Mouse (Mus musculus) forebrain, embryonic 11.5 days (tissue): Measurements from ENCODE around the gene Plpp3. TPM values are rescaled to one million over a fixed set of nuclear protein-coding genes. Genes with fewer than 3 reads are reported as not detected.

Experiments used
- ATAC-seq: fragments of 200-750 bp; cut with Nextera tagmentation; replicated peaks from 2 replicates; pipeline ENCODE4 v1.8.0; 2017; ENCODE audit warnings: moderate TSS enrichment; ENCODE audit not compliant: low FRiP score
- DNase-seq: peaks from one replicate; pipeline ENCODE4 v3.0.0-alpha.2; 2017; ENCODE audit warnings: low spot score
- H3K27ac ChIP-seq: fragments of 300-500 bp; sonication (generic); 2 replicates; pipeline ENCODE4 v1.5.1; 2014; ENCODE audit warnings: low read depth, low read length
- H3K27me3 ChIP-seq: fragments of 300-500 bp; sonication (generic); 2 replicates; pipeline ENCODE4 v1.6.1; 2014; ENCODE audit warnings: mild to moderate bottlenecking, low read length, mixed read lengths; ENCODE audit not compliant: control insufficient read depth, insufficient read depth
- H3K36me3 ChIP-seq: fragments of 300-500 bp; sonication (generic); 2 replicates; pipeline ENCODE4 v1.6.1; 2014; ENCODE audit warnings: mild to moderate bottlenecking, low read length, moderate library complexity, mixed read lengths; ENCODE audit not compliant: control insufficient read depth, insufficient read depth
- H3K4me1 ChIP-seq: fragments of 300-500 bp; sonication (generic); replicated peaks from 2 replicates; pipeline ENCODE4 v1.6.1; 2014; ENCODE audit warnings: low read length, mixed read lengths; ENCODE audit not compliant: control insufficient read depth, insufficient read depth
- H3K4me2 ChIP-seq: fragments of 300-500 bp; sonication (generic); 2 replicates; pipeline ENCODE4 v1.6.1; 2014; ENCODE audit warnings: low read depth, mild to moderate bottlenecking, low read length, moderate library complexity, mixed read lengths; ENCODE audit not compliant: severe bottlenecking
- H3K4me3 ChIP-seq: fragments of 300-500 bp; sonication (generic); 2 replicates; pipeline ENCODE4 v1.5.1; 2014; ENCODE audit warnings: low read depth, low read length
- H3K9ac ChIP-seq: fragments of 300-500 bp; sonication (generic); 2 replicates; pipeline ENCODE4 v1.6.1; 2014; ENCODE audit warnings: low read length
- H3K9me3 ChIP-seq: fragments of 300-500 bp; sonication (generic); 2 replicates; pipeline ENCODE4 v1.6.1; 2016; ENCODE audit warnings: low read length, mixed read lengths; ENCODE audit not compliant: control insufficient read depth
- WGBS: fragments of 180-500 bp; shearing (Covaris S2); extraction: QIAGEN DNeasy Blood & Tissue Kit; methylation state at CpG from one replicate; pipeline ENCODE4 v1.1.7; 2014; 5-methylcytosine and 5-hydroxymethylcytosine counted together
- polyA plus RNA-seq: library from polyadenylated mRNA; unstranded; fragments of >200 nt; fragmentation: Nextera tagmentation; extraction: Ambion mirVana; gene quantifications from 2 replicates; pipeline ENCODE4 v1.2.1, GENCODE M21; 2014

The Plpp3 gene
- 69.9 and 71.6 TPM in 2 replicates for polyA plus RNA-seq

GRCm38 (mm10) chr4:105157276-105158168, at the start of gene Plpp3:
Plpp3 (plus strand) TSS chr4:105157347.
- Histone ChIP-seq H3K27me3 (no peaks in the 10 kb centered on the region), H3K4me1 (peaks cover 10% of the 10 kb centered on the region), H3K4me2 (peak within 1 kb of the TSS; percentile 83), H3K36me3 (peaks cover 3% of the 10 kb centered on the region; the same call in 1 of the 2 replicates), H3K27ac (peak within 1 kb of the TSS; percentile 97), H3K9me3 (no peaks in the 10 kb centered on the region), H3K4me3 (peak within 1 kb of the TSS; percentile 96), H3K9ac (peak within 1 kb of the TSS; percentile 98)
- WGBS: under 1% methylated on average over 77 of the region's 77 CpGs
- DNase-seq (peak; percentile 91), ATAC-seq (peak; percentile 90)

- 52% methylated on average over 12 of the region's 12 CpGs for WGBS
- Histone ChIP-seq H3K4me1 (peaks cover 5% of the 10 kb centered on the region; the same call in 1 of the 2 replicates), H3K4me2 (no peak overlapping the region), H3K27me3 (no peaks in the 10 kb centered on the region), H3K36me3 (no peaks in the 10 kb centered on the region), H3K4me3 (no peak overlapping the region), H3K9ac (no peak overlapping the region), H3K9me3 (no peaks in the 10 kb centered on the region), H3K27ac (no peak overlapping the region)
- ATAC-seq (no peak), DNase-seq (no peak)
These were observed 49.1 kb upstream of the Plpp3 start for GRCm38 (mm10) chr4:105107943-105108640.

- 12% methylated on average over 5 of the region's 5 CpGs for WGBS
These were observed 48.4 kb upstream of the Plpp3 start for GRCm38 (mm10) chr4:105108641-105109198.

GRCm38 (mm10) chr4:105109199-105109989, 47.8 kb upstream of the Plpp3 start, which contains the start of gene Prkaa2:
Prkaa2 (minus strand) TSS chr4:105109890.
- no peaks in the 10 kb centered on the region for H3K36me3 ChIP-seq
- DNase-seq (peak; percentile 86), ATAC-seq (peak; percentile 91)
- peak within 1 kb of the TSS; percentile 64 for H3K4me3 ChIP-seq
- H3K27me3 ChIP-seq: no peaks in the 10 kb centered on the region
- peaks cover 5% of the 10 kb centered on the region; the same call in 1 of the 2 replicates for H3K4me1 ChIP-seq
- no peaks in the 10 kb centered on the region for H3K9me3 ChIP-seq
- peak within 1 kb of the TSS; percentile 94 for H3K4me2 ChIP-seq
- 1% methylated on average over 77 of the region's 80 CpGs for WGBS
- peak within 1 kb of the TSS; percentile 78 for H3K9ac ChIP-seq
- H3K27ac ChIP-seq: no peak within 1 kb of the TSS

More at GRCm38 (mm10) chr4:105108641-105109198, 48.4 kb upstream of the Plpp3 start:
- no peaks in the 10 kb centered on the region for H3K27me3 ChIP-seq
- no peaks in the 10 kb centered on the region for H3K36me3 ChIP-seq
- peak overlapping the region; percentile 94 for H3K4me2 ChIP-seq
- DNase-seq (no peak), ATAC-seq (no peak)
- peak overlapping the region; percentile 78; the same call in 1 of the 2 replicates for H3K9ac ChIP-seq
- H3K4me3 ChIP-seq: peak overlapping the region; percentile 64
- H3K9me3 ChIP-seq: no peaks in the 10 kb centered on the region
- no peak overlapping the region for H3K27ac ChIP-seq
- H3K4me1 ChIP-seq: peaks cover 5% of the 10 kb centered on the region; the same call in 1 of the 2 replicates

- 2% methylated on average over 24 of the region's 24 CpGs for WGBS
- DNase-seq (no peak), ATAC-seq (peak; percentile 66)
- Histone ChIP-seq H3K9ac (peak overlapping the region; percentile 78), H3K9me3 (no peaks in the 10 kb centered on the region), H3K36me3 (no peaks in the 10 kb centered on the region), H3K4me2 (peak overlapping the region; percentile 94), H3K4me1 (peaks cover 5% of the 10 kb centered on the region; the same call in 1 of the 2 replicates), H3K4me3 (peak overlapping the region; percentile 64), H3K27me3 (no peaks in the 10 kb centered on the region), H3K27ac (no peak overlapping the region)
These were observed 47.0 kb upstream of the Plpp3 start for GRCm38 (mm10) chr4:105109990-105110683.

- no peaks in the 10 kb centered on the region for H3K9me3 ChIP-seq
- H3K4me3 ChIP-seq: no peak overlapping the region
- DNase-seq (no peak), ATAC-seq (0 out of 2 replicates have a peak, but pooled peaks have one; percentile 18)
- H3K4me1 ChIP-seq: peaks cover 5% of the 10 kb centered on the region; the same call in 1 of the 2 replicates
- no peak overlapping the region for H3K27ac ChIP-seq
- no peaks in the 10 kb centered on the region for H3K27me3 ChIP-seq
- peak overlapping the region; percentile 94 for H3K4me2 ChIP-seq
- WGBS: 51% methylated on average over 4 of the region's 4 CpGs
- no peaks in the 10 kb centered on the region for H3K36me3 ChIP-seq
- H3K9ac ChIP-seq: peak overlapping the region; percentile 78
These were observed 46.5 kb upstream of the Plpp3 start for GRCm38 (mm10) chr4:105110684-105111035.

- no peak overlapping the region for H3K4me2 ChIP-seq
- no peak for DNase-seq
- H3K27me3 ChIP-seq: no peaks in the 10 kb centered on the region
- no peaks in the 10 kb centered on the region for H3K9me3 ChIP-seq
- no peak overlapping the region for H3K27ac ChIP-seq
- H3K36me3 ChIP-seq: no peaks in the 10 kb centered on the region
- H3K9ac ChIP-seq: no peak overlapping the region
- ATAC-seq: no peak
- no peak overlapping the region for H3K4me3 ChIP-seq
- peaks cover 5% of the 10 kb centered on the region; the same call in 1 of the 2 replicates for H3K4me1 ChIP-seq
- WGBS: 95% methylated on average over 11 of the region's 11 CpGs
These were observed 45.4 kb upstream of the Plpp3 start for GRCm38 (mm10) chr4:105111770-105112169.
